Mouse (Mus musculus) spleen, adult 12 weeks (tissue): ENCODE results near the gene Etv3.
"Not testable (repeated sequence)": the region's sequence is repeated elsewhere in the genome, so short reads cannot be mapped to it uniquely, and the experiment has no call there.

Experiments used
- DNase-seq: peaks from one replicate; pipeline ENCODE4 v3.0.0; 2022; ENCODE audit warnings: low spot score

Etv3 gene

GRCm38 (mm10) chr3:87518425-87518824 is 6.8 kb upstream of the Etv3 start:
- DNase-seq = no peak

- no peak for DNase-seq
Measured at GRCm38 (mm10) chr3:87521126-87521525, 4.1 kb upstream of the Etv3 start.

- DNase-seq = no peak
Measured at GRCm38 (mm10) chr3:87521833-87522232, 3.4 kb upstream of the Etv3 start.

GRCm38 (mm10) chr3:87523701-87524100 is 1.5 kb upstream of the Etv3 start:
- no peak for DNase-seq

DNA sequence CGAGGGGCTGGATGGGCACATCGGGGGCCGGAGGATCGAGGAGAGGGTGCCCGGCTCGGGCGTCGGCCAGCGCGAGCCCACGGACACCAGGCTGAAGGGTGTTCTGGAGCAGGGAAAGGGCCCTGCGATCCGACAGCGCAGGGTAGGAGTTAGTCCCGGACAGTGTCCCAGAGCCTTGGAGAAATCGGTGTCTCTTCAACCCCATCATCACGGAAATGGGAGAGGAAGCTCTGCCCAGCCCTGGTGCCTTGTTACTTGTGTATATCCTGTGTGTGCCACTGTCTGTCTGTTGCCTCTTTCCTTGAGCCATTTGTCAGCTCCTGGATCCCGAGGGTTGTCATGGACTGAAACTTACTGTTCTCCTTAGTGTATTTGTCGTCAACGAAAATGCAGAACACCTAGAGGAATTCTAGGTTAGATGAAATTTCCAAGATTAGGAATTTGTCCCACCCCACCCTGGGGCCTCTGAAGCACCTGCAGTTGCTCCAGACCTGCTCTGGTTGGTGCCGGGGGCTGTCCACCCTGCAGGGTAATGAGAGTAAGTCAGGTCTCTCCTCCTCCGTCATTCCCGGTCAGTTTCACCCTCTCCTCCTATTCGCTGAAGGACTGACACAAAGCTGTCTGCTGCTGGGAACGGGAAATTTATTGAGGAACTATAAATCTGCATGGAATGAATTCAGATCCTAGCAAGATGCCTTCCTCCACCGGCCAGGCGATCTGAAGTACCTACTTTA is 797 bp downstream of the Etv3 start:
- DNase-seq = no peak

- DNase-seq = no peak
Measured at GRCm38 (mm10) chr3:87527139-87527538, 1.9 kb downstream of the Etv3 start.

DNA sequence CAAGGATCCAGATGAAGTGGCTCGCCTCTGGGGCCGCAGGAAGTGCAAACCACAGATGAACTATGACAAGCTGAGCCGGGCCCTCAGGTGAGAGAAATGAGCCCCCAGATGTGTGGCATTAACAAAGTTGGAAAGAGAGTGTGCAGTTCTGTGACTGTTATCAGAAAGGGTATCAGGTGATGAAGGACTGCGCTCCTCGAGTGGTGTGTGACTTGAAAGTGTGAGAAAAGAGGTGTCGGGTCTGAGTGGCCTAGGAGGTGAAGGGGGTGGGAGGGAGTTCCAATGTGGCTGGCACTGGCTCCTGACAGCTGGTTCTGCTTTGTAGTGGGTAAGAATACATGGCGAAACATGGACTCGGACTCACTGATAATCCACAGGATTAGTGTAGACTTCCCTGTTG is 2.8 kb downstream of the Etv3 start:
- DNase-seq = no peak

DNA sequence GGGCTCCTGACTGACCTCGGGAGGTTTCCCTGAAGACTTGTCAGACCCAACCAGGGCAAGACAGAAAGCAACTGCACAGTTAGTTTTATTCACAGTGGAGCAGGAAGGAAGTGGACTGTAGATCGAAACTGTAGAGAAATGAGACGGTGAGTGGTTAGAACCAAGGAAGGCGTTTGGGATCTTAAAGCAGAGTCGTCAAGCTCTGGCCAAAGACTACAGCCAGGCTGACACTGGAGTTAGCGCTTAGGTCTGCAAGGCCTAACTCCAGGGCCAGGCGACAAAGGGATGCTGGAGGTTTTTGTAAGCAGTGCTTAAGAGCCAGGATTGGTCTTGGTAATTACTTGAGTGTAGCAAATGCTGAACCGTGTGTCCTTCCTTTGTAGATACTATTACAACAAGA is 3.6 kb downstream of the Etv3 start:
- no peak for DNase-seq

DNA sequence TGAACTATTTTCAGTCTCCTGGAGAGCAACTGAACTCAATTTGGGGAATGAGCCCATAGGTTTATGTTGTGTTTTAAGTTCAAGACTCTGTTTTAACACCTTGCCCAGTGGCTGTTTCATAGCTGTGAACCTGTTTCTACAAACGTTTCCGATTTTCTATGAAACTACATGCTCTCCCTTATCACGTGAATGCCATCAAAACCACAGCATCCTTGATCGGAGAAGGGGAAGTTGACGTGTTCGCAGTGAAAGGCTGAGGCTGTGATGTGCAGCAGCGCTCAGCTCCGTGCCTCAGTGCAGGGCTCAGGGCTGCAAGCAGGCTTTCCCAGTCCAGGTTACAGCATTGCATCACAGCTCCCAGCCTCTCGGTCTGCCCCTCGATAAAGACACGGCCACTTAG is 4.4 kb downstream of the Etv3 start:
- DNase-seq = peak; percentile 27

GRCm38 (mm10) chr3:87530234-87530633 is 5.0 kb downstream of the Etv3 start:
- DNase-seq = no peak

GRCm38 (mm10) chr3:87533667-87534378 is 8.6 kb downstream of the Etv3 start:
- no peak for DNase-seq

DNA sequence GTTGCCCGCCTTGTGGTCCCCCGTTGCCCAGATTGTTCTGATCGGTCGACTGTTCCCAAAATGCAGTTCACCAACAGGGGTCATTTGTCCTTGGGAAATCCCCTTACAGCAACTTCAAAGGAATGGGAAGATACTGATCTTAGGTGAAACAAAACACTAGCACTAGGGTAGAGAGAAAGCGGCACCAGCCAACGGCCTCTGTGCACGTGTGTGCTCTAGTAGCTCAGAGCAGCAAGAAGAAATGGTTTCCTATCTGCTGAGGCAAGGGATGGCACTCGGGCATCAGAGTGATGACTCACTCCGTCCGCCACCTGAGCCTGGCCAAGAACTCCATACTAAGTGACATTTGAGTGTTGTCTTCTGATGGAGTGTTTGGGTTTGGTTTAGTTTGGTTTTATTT is 12.8 kb downstream of the Etv3 start:
- DNase-seq = no peak

GRCm38 (mm10) chr3:87540028-87540675 is 14.9 kb downstream of the Etv3 start:
- DNase-seq = no peak

GRCm38 (mm10) chr3:87540714-87541113 is 15.5 kb downstream of the Etv3 start:
- DNase-seq = no peak

GRCm38 (mm10) chr3:87542481-87543215 is 17.4 kb downstream of the Etv3 start:
- no peak for DNase-seq

DNA sequence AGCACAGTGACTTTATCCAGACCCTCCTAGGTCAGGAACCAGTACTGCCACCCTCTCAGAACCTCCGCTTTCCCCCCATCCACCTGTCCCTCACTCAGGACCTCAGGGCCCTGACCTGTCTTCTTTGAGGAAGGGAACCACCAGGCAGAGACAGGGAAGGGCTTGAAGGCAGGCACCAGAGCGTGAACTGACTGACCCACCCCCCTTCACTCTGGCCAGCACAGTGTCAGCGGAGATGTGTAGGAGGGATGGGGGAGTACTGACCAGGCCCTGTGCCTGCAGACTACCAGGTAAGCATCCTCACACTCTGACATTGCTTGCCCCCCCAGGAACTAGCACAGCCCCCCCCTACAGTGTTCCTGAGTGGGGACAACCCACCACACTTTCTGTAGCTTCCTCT is 20.3 kb downstream of the Etv3 start:
- DNase-seq = no peak

GRCm38 (mm10) chr3:87546291-87546721 is 21.1 kb downstream of the Etv3 start:
- no peak for DNase-seq

GRCm38 (mm10) chr3:87549908-87550307 is 24.7 kb downstream of the Etv3 start:
- no peak for DNase-seq

GRCm38 (mm10) chr3:87552327-87552726 is 27.1 kb downstream of the Etv3 start:
- DNase-seq = no peak

GRCm38 (mm10) chr3:87553196-87553935 is 28.2 kb downstream of the Etv3 start:
- DNase-seq = no peak

GRCm38 (mm10) chr3:87554859-87555258 is 29.7 kb downstream of the Etv3 start:
- not testable (repeated sequence) for DNase-seq

- DNase-seq = no peak
Measured at GRCm38 (mm10) chr3:87556109-87556531, 30.9 kb downstream of the Etv3 start.
